Mouse (Mus musculus): Measurements from ENCODE around the gene Man1a. TPM values are rescaled to one million over a fixed set of nuclear protein-coding genes. Genes with fewer than 3 reads are reported as not detected.

The Man1a gene
- polyA plus RNA-seq, 1 experiment from 2014 or later, result 3.0 TPM

GRCm38 (mm10) chr10:54013143-54013791, 63.1 kb downstream of the Man1a start:
- Histone ChIP-seq H3K4me1 (replicated peaks; ENCODE audit: control insufficient read depth, insufficient read depth, low read length) (no peaks in the 10 kb centered on the region), H3K36me3 (ENCODE audit: control insufficient read depth, insufficient read depth, low read length) (no peaks in the 10 kb centered on the region), H3K27ac (ENCODE audit: low read length) (no peak overlapping the region), H3K4me3 (ENCODE audit: low read length) (no peak overlapping the region), H3K27me3 (ENCODE audit: control insufficient read depth, insufficient read depth, low read depth, low read length) (no peaks in the 10 kb centered on the region), H3K9me3 (ENCODE audit: control insufficient read depth, low read length) (no peaks in the 10 kb centered on the region), H3K9ac (ENCODE audit: low read length) (no peak overlapping the region), H3K4me2 (ENCODE audit: low read depth, low read length) (no peak overlapping the region)
- ATAC-seq (ENCODE audit: low read depth), result no peak
- WGBS, result 70% methylated on average over 11 of the region's 11 CpGs

- no peak overlapping the region for H3K9ac ChIP-seq (ENCODE audit: low read length)
- no peak overlapping the region for H3K4me2 ChIP-seq (ENCODE audit: low read depth, low read length)
- H3K36me3 ChIP-seq (ENCODE audit: control insufficient read depth, insufficient read depth, low read length), result no peaks in the 10 kb centered on the region
- H3K27ac ChIP-seq (ENCODE audit: low read length), result no peak overlapping the region
- no peaks in the 10 kb centered on the region for H3K27me3 ChIP-seq (ENCODE audit: control insufficient read depth, insufficient read depth, low read depth, low read length)
- no peaks in the 10 kb centered on the region for H3K9me3 ChIP-seq (ENCODE audit: control insufficient read depth, low read length)
- no peaks in the 10 kb centered on the region for H3K4me1 ChIP-seq (replicated peaks; ENCODE audit: control insufficient read depth, insufficient read depth, low read length)
- H3K4me3 ChIP-seq (ENCODE audit: low read length), result no peak overlapping the region
- ATAC-seq (ENCODE audit: low read depth), result no peak
- WGBS, result 55% methylated on average over 6 of the region's 6 CpGs
Measured at GRCm38 (mm10) chr10:54009154-54009553, 67.3 kb downstream of the Man1a start.

- Histone ChIP-seq H3K9ac (ENCODE audit: low read length) (no peak overlapping the region), H3K27ac (ENCODE audit: low read length) (no peak overlapping the region), H3K4me2 (ENCODE audit: low read depth, low read length) (no peak overlapping the region), H3K4me3 (ENCODE audit: low read length) (no peak overlapping the region), H3K36me3 (ENCODE audit: control insufficient read depth, insufficient read depth, low read length) (no peaks in the 10 kb centered on the region), H3K4me1 (replicated peaks; ENCODE audit: control insufficient read depth, insufficient read depth, low read length) (no peaks in the 10 kb centered on the region), H3K9me3 (ENCODE audit: control insufficient read depth, low read length) (no peaks in the 10 kb centered on the region), H3K27me3 (ENCODE audit: control insufficient read depth, insufficient read depth, low read depth, low read length) (no peaks in the 10 kb centered on the region)
- WGBS, result 57% methylated on average over 3 of the region's 3 CpGs
- ATAC-seq (ENCODE audit: low read depth), result no peak
Measured at GRCm38 (mm10) chr10:54006868-54007267, 69.5 kb downstream of the Man1a start.

- no peak overlapping the region for H3K27ac ChIP-seq (ENCODE audit: low read length)
- H3K4me1 ChIP-seq (replicated peaks; ENCODE audit: control insufficient read depth, insufficient read depth, low read length), result no peaks in the 10 kb centered on the region
- WGBS, result 93% methylated on average over 2 of the region's 2 CpGs
- H3K4me3 ChIP-seq (ENCODE audit: low read length), result no peak overlapping the region
- no peaks in the 10 kb centered on the region for H3K9me3 ChIP-seq (ENCODE audit: control insufficient read depth, low read length)
- H3K9ac ChIP-seq (ENCODE audit: low read length), result no peak overlapping the region
- no peak overlapping the region for H3K4me2 ChIP-seq (ENCODE audit: low read depth, low read length)
- H3K27me3 ChIP-seq (ENCODE audit: control insufficient read depth, insufficient read depth, low read depth, low read length), result no peaks in the 10 kb centered on the region
- ATAC-seq (ENCODE audit: low read depth), result no peak
- H3K36me3 ChIP-seq (ENCODE audit: control insufficient read depth, insufficient read depth, low read length), result no peaks in the 10 kb centered on the region
Measured at GRCm38 (mm10) chr10:54005847-54006246, 70.6 kb downstream of the Man1a start.

- no peaks in the 10 kb centered on the region for H3K9me3 ChIP-seq (ENCODE audit: control insufficient read depth, low read length)
- no peaks in the 10 kb centered on the region for H3K36me3 ChIP-seq (ENCODE audit: control insufficient read depth, insufficient read depth, low read length)
- no peaks in the 10 kb centered on the region for H3K4me1 ChIP-seq (replicated peaks; ENCODE audit: control insufficient read depth, insufficient read depth, low read length)
- H3K4me2 ChIP-seq (ENCODE audit: low read depth, low read length), result no peak overlapping the region
- 73% methylated on average over 2 of the region's 2 CpGs for WGBS
- no peak overlapping the region for H3K27ac ChIP-seq (ENCODE audit: low read length)
- no peak overlapping the region for H3K9ac ChIP-seq (ENCODE audit: low read length)
- H3K4me3 ChIP-seq (ENCODE audit: low read length), result no peak overlapping the region
- no peaks in the 10 kb centered on the region for H3K27me3 ChIP-seq (ENCODE audit: control insufficient read depth, insufficient read depth, low read depth, low read length)
- ATAC-seq (ENCODE audit: low read depth), result no peak
Measured at GRCm38 (mm10) chr10:54002936-54003335, 73.5 kb downstream of the Man1a start.

GRCm38 (mm10) chr10:53997301-53997700, 79.1 kb downstream of the Man1a start:
- Histone ChIP-seq H3K4me1 (replicated peaks; ENCODE audit: control insufficient read depth, insufficient read depth, low read length) (no peaks in the 10 kb centered on the region), H3K27me3 (ENCODE audit: control insufficient read depth, insufficient read depth, low read depth, low read length) (no peaks in the 10 kb centered on the region), H3K4me2 (ENCODE audit: low read depth, low read length) (no peak overlapping the region), H3K9me3 (ENCODE audit: control insufficient read depth, low read length) (no peaks in the 10 kb centered on the region), H3K9ac (ENCODE audit: low read length) (no peak overlapping the region), H3K4me3 (ENCODE audit: low read length) (no peak overlapping the region), H3K36me3 (ENCODE audit: control insufficient read depth, insufficient read depth, low read length) (no peaks in the 10 kb centered on the region), H3K27ac (ENCODE audit: low read length) (no peak overlapping the region)
- 86% methylated on average over 13 of the region's 13 CpGs for WGBS
- ATAC-seq (ENCODE audit: low read depth), result no peak

- H3K27me3 ChIP-seq (ENCODE audit: control insufficient read depth, insufficient read depth, low read depth, low read length), result no peaks in the 10 kb centered on the region
- no peaks in the 10 kb centered on the region for H3K36me3 ChIP-seq (ENCODE audit: control insufficient read depth, insufficient read depth, low read length)
- no peak overlapping the region for H3K4me3 ChIP-seq (ENCODE audit: low read length)
- no peaks in the 10 kb centered on the region for H3K4me1 ChIP-seq (replicated peaks; ENCODE audit: control insufficient read depth, insufficient read depth, low read length)
- H3K9me3 ChIP-seq (ENCODE audit: control insufficient read depth, low read length), result no peaks in the 10 kb centered on the region
- no peak overlapping the region for H3K27ac ChIP-seq (ENCODE audit: low read length)
- no peak overlapping the region for H3K4me2 ChIP-seq (ENCODE audit: low read depth, low read length)
- no peak for ATAC-seq (ENCODE audit: low read depth)
- no peak overlapping the region for H3K9ac ChIP-seq (ENCODE audit: low read length)
Measured at GRCm38 (mm10) chr10:53996216-53996615, 80.2 kb downstream of the Man1a start.

GRCm38 (mm10) chr10:53994591-53994990, 81.8 kb downstream of the Man1a start:
- H3K36me3 ChIP-seq (ENCODE audit: control insufficient read depth, insufficient read depth, low read length), result no peaks in the 10 kb centered on the region
- H3K27ac ChIP-seq (ENCODE audit: low read length), result no peak overlapping the region
- WGBS, result 82% methylated on average over 3 of the region's 3 CpGs
- H3K4me3 ChIP-seq (ENCODE audit: low read length), result no peak overlapping the region
- H3K4me2 ChIP-seq (ENCODE audit: low read depth, low read length), result no peak overlapping the region
- no peaks in the 10 kb centered on the region for H3K27me3 ChIP-seq (ENCODE audit: control insufficient read depth, insufficient read depth, low read depth, low read length)
- H3K9me3 ChIP-seq (ENCODE audit: control insufficient read depth, low read length), result no peaks in the 10 kb centered on the region
- no peak for ATAC-seq (ENCODE audit: low read depth)
- no peak overlapping the region for H3K9ac ChIP-seq (ENCODE audit: low read length)
- H3K4me1 ChIP-seq (replicated peaks; ENCODE audit: control insufficient read depth, insufficient read depth, low read length), result no peaks in the 10 kb centered on the region

GRCm38 (mm10) chr10:53990434-53990833, 86.0 kb downstream of the Man1a start:
- Histone ChIP-seq H3K4me2 (ENCODE audit: low read depth, low read length) (no peak overlapping the region), H3K4me1 (replicated peaks; ENCODE audit: control insufficient read depth, insufficient read depth, low read length) (no peaks in the 10 kb centered on the region), H3K36me3 (ENCODE audit: control insufficient read depth, insufficient read depth, low read length) (no peaks in the 10 kb centered on the region), H3K27me3 (ENCODE audit: control insufficient read depth, insufficient read depth, low read depth, low read length) (no peaks in the 10 kb centered on the region), H3K4me3 (ENCODE audit: low read length) (no peak overlapping the region), H3K9ac (ENCODE audit: low read length) (no peak overlapping the region), H3K27ac (ENCODE audit: low read length) (no peak overlapping the region), H3K9me3 (ENCODE audit: control insufficient read depth, low read length) (no peaks in the 10 kb centered on the region)
- WGBS, result 46% methylated on average over 4 of the region's 4 CpGs
- ATAC-seq (ENCODE audit: low read depth), result no peak

- no peak for ATAC-seq (ENCODE audit: low read depth)
- 89% methylated on average over 5 of the region's 5 CpGs for WGBS
- H3K4me2 ChIP-seq (ENCODE audit: low read depth, low read length), result no peak overlapping the region
- no peak overlapping the region for H3K27ac ChIP-seq (ENCODE audit: low read length)
- H3K36me3 ChIP-seq (ENCODE audit: control insufficient read depth, insufficient read depth, low read length), result no peaks in the 10 kb centered on the region
- H3K4me3 ChIP-seq (ENCODE audit: low read length), result no peak overlapping the region
- no peaks in the 10 kb centered on the region for H3K4me1 ChIP-seq (replicated peaks; ENCODE audit: control insufficient read depth, insufficient read depth, low read length)
- H3K9ac ChIP-seq (ENCODE audit: low read length), result no peak overlapping the region
- H3K9me3 ChIP-seq (ENCODE audit: control insufficient read depth, low read length), result no peaks in the 10 kb centered on the region
- no peaks in the 10 kb centered on the region for H3K27me3 ChIP-seq (ENCODE audit: control insufficient read depth, insufficient read depth, low read depth, low read length)
Measured at GRCm38 (mm10) chr10:53984894-53985293, 91.5 kb downstream of the Man1a start.

Measured in lung, embryonic 16.5 days (tissue).